Mouse (Mus musculus) urinary bladder, postnatal 10 days (tissue): ENCODE results near the gene Gtf3c5.
A peak's percentile ranks its signal among the peaks of the same experiment; 100 is the strongest.

Experiments used
- DNase-seq: peaks from one replicate; pipeline ENCODE4 v3.0.0; 2022; ENCODE audit warnings: low spot score

Gene Gtf3c5

DNA sequence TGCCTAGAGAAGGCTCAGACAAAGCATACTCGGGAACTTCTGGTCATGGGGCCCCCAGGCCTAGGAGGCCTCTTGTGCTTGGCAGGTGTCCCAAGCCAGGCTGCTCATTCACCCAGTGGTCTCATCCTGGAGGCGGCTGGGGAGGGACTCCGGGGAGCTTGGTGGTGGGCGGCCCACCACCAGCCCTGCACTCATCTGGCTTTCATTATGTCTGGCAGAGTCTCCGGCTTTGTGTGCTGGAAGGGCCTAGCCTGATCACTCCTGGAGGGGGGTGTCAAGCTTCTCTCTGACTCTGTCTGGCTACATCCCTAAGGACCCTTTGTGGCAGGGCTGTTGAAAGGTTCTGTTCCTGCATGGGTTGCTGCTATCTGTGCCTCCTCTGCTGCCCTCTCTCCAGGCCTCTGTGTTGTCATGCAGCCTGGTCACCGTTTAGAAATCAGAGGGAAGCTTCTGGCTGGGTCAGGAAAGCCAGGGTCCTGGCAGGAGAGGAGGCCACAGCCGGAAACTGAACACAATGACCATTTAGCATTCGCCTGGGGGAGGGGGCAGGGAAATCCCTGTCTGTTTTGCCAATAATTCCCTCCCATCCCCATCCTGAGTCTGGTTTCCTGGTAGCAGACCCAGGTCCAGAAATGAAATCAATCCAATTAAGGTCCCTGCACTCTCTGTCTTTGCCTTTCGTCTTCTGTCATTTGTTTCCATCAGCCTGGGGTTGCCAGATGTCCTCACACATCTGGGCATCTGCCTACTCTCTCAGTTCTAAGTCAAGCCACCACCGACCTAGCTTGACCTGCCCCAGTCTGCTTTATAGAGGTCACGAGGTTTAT is 48.9 kb downstream of the Gtf3c5 start:
- no peak for DNase-seq

- DNase-seq = no peak
Observed at GRCm38 (mm10) chr2:28533901-28534435, 49.6 kb downstream of the Gtf3c5 start.

- peak; percentile 56 for DNase-seq
Observed at GRCm38 (mm10) chr2:28532938-28533771, 50.4 kb downstream of the Gtf3c5 start.

DNA sequence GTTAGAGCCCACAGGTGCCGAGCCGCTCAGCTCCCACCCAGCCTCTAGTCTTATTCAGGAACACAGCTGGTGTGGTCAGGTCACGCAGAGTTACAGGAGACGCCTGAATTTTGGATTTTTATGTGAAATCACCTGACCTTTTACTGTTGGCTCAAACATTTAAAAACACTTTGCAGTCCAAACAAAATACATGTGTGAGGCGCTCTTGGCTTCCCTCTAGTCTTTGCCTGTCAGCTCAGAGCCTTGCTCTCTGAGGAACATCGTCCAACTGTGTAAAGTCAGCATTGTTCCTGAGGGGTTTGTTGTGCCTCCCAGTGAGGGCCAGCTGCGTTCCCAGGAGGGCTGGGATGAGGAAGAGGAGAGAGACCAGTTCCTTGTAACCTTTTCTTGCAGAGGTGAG is 53.2 kb downstream of the Gtf3c5 start:
- DNase-seq = no peak

GRCm38 (mm10) chr2:28529856-28530255 is 53.7 kb downstream of the Gtf3c5 start:
- DNase-seq = no peak

DNA sequence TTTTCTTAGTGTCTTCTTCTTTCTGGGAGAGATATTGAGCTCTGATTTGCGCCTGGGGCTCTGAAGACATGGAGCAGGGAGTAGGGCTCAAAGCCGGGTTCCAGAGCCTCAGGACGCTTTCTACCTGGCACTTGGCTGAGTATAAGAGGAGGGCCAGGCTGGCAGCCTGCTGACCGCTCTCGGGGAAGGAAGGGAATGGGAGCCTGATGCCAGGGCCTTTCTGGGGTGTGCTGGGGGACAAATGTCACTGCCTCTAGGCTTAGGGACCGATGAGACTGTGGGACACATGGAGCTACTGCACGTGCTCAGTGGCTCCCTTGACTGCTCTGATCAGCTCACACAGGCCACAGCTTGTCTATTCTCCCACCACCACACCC is 55.2 kb downstream of the Gtf3c5 start:
- DNase-seq = no peak

DNA sequence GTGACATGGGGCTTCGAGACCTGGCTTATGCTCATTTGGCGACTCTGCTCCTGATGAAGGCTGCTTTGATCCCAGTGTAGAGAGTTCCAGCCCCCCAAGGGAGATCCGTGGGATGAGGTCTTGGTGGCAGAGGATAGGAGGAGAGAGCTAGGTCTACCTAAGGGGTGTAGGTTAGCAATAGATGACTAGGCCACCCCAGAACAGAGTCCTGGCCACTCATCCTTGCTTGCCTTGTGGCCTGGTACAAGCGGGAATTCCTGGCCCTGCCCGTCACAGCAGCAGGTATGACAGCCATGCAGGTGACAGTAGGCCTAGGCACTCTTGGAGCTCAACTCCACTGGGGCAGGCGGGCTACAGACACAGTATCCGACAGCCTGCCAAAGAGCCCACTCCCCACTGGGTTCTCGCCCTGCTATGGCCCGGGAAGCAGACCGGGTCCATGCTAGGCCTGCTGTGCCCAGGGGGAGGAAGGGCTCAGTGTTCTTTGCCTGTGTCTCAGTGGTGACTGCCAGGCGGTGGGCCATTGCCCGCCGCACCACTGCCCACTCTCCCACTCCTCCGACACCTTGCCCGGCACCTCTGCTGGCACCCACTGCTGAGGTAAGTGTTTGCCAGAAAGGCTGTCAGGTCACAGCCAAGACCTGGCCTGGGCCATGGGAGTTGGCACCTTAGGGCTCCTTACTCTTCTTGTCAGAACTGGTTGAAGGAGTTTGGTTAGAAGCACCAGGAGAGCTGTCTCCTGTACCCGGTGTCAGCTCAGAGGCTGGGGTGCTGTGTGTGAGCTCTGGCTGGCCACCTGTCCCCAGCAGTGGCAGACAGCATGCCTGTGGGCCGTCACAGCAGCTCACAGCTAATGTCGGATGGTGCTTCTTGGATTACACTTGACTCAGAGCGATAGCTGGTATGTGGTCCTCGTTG is 55.9 kb downstream of the Gtf3c5 start:
- no peak for DNase-seq

DNA sequence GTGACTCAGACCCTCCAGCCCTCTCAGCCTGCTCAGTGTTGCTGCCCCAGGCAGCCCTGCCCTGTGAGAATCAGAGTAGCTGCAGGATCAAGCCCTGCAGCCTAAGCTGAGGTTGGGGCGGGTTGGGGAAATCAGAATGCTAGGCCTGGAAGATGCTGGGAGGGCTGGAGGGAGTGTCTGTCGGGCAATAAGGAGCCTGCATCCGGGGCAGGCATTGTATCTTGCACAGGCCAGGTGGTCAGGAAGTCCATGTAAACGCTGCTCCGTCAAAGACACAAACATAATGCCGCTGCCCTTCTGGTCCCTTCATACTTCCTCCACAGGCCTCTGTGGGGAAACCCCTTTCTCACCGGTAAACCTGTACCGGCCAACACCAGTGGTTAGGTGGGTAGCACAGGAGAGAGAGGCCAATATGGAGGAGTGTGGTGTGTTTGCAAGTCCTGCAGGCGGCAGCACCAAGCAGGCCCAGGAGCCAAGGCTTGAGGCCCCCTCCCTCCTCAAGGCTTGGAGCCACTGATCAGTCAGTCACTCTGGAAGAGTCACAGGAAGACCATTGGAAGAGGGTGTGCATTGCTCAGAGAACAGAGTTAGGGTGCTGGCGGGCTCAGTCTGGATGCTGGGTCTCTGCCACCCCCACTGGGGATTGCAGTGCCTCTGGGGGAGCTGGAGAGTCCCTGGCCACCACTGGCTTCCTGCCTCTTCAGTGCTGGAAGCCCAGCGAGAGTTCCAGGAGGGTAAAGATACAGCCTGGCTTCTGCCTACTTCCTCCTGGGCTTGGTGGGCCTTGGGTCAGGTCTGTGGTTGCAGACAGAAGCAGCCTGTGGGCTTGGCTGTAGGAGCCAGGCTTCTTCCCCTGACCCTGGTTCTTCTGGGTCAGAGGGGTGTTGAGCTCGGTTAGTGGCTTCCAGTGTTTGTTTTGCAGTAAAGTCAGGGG is 57.3 kb downstream of the Gtf3c5 start:
- no peak for DNase-seq

GRCm38 (mm10) chr2:28525219-28525942 is 58.2 kb downstream of the Gtf3c5 start:
- DNase-seq = no peak

DNA sequence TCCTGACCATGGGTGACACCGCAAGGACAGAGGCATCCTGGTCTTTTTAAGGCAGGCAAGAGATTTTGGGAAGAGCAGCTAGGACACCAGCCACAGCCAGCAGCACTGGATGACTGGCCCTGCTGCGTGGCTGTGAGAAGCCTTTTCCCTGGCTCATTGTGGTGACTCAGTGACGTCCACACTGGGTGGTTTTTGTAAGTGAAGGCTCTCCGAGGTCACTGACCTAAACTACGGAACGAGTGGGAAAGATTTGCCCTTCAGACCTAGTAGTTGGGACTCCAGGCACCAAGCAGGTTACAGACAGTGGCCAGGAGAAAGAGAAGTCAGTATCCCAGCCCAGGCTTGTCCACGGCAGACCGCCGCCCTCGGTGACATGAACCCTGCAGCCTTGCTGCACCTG is 59.1 kb downstream of the Gtf3c5 start:
- DNase-seq = no peak

DNA sequence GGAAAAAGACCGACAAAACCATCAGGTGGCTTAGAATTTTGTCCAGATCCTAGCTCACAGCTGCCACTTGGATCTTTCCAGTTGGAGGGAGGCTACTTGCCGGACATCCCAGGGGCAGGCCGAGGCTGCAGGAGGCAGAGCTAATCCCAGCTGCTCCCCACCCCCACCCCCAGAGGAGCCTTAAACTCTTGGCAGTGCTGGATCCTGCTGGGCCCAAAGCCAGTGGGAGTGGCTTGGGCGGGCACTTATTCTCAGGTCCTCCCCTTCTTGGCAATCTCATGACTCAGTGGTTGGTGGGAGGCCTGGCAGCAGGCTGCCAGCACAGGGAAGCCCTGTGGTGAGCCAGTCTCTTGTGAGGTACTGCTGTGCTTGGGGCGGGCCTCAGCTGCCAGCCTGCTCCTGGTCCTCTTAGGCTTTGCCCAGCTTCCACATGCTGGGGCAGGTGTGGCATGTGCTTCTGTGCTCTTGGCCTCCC is 59.9 kb downstream of the Gtf3c5 start:
- peak; percentile 68 for DNase-seq

DNA sequence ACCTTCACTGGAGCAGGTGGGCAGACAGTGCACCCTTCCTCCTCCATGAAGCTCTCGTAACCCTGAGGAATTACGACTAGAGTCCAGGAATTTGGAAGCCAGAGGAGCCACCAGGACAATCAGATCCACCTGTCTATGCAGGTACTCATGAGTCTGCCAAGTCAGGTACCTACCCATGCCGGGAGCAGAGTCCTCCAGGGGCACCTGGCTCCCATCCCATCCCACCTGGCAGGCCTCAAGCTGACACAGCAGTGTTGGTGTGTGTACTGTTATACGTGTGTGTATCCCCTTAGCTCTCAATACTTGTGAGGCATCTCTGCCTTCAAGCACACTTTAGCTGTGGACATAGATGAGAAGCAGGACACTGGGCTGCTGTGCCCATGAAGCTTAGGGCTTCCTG is 61.4 kb downstream of the Gtf3c5 start:
- DNase-seq = no peak

DNA sequence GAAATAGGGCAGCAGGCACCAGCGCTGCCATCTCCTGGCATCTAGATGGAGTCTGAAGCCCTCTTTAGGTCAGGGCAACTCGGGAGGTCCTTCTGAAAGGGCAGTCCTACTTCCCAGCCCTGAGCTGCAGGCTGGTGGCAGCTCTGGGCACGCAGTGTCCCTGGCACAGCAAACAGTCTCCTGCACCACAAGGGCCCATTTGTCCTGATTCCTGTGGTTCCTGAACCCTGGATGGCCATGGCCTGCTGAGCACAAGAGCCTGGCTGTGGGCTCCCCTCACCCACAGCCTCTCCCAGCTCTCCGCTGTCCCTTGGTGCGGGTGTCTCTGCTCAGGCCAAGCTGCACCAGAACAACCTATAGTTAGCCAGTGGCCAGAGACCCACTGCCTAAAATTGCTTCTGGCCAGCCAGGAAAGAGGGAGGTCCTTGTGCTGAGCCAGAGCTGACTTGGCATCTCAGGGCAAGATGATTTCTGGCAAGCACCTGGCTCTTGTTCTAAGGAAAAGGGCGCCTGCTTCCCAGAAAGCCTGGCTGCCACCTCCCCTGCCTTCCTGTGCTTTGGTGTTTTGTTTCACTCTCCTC is 61.9 kb downstream of the Gtf3c5 start:
- no peak for DNase-seq

DNA sequence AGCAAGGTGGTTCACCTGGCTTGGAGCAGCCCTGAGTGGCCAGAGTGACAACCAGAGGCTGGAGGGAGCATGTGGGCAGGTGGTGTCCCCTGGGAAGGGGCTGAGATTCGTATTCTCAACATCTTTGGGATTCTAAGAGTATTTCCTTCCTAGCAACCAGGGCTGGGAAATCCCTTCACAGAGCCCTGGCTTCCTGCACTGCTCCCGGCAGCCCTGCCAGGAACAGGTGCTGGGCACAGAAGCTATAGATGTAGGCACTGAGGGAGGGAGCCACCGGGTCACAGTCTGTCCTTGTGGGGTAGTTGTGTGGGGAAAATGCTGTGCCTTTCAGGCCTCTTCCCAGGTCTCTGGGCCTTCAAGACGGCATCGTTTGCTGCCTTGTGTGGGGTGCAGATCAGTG is 63.0 kb downstream of the Gtf3c5 start:
- no peak for DNase-seq

DNA sequence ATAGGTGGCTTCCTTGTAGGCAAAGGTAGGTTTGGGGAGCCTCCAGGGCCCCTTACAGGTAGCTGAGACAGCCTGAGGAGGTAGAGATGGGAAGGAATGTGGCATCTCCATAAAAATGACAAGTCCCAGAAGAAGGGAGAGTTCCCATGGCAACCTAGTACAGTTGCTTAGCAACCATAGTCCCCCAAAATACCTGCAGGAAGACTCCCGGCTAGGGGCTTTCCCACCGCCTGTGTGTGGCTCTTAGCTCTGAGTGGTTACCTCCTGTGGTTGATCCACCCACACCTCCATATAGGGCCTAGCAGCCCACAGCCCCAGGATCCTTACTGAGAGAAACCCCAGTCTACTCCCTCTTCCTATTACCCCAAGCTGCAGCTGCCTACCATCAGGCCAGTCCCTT is 65.3 kb downstream of the Gtf3c5 start:
- DNase-seq = no peak

DNA sequence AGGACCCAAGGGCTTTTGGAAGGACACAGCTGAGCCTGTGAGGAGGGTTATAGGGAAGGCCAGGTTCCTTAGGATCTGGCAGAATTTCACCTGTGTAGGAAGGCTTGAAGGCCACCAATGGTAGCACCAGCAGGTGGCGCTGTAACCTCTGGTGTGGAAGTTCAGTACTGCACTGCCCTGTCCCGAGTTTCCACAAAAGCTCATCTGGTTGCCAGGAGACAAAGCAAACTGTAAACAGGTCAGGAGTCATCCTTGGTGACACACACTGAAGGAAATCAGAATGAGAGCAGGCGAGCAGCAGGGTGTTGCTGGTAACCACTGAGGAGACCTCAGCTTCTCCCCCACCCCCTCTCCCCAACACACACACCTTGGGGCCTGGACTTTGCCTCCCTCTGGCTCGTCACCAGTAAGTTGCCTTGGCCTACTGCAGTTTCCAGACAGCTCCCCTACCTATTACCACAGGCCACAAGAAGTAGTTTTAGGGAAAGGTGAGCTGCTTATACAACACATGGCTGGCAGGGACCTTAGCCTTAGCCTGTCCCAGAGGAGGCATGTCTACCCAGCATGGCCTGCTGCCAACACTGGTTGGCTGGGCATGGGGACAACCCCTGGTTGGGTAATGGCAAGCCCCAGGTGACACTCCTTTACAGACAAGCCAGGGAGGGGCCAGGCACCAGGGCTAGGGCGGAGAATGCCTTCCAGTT is 66.2 kb downstream of the Gtf3c5 start:
- DNase-seq = peak; percentile 56
